Mouse (Mus musculus): Measurements from ENCODE around the gene Vapb.

The Vapb gene

DNA sequence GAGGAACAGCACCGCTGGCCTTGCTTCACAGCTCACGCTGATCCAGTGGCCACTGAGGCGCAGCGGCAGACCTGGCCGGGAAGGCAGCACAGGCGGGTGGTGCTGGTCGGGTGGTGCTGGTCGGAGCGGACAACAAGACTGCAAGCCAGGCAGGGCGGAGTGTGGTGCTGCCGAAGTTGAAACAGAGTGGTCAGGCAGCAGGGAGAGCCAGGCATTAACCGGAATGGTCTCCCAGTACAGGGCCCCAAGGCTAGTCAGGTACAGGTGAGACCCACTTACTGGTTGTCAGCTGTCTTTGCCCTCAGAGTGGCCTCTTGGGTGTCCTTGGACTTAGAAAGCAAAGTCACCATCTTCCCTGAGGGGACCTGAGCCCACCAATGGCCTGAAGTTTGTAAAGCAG lies 56.7 kb downstream of the Vapb start:
- DNase-seq: no peak

GRCm38 (mm10) chr2:173794531-173795510 lies 57.5 kb downstream of the Vapb start:
- DNase-seq: no peak

DNA sequence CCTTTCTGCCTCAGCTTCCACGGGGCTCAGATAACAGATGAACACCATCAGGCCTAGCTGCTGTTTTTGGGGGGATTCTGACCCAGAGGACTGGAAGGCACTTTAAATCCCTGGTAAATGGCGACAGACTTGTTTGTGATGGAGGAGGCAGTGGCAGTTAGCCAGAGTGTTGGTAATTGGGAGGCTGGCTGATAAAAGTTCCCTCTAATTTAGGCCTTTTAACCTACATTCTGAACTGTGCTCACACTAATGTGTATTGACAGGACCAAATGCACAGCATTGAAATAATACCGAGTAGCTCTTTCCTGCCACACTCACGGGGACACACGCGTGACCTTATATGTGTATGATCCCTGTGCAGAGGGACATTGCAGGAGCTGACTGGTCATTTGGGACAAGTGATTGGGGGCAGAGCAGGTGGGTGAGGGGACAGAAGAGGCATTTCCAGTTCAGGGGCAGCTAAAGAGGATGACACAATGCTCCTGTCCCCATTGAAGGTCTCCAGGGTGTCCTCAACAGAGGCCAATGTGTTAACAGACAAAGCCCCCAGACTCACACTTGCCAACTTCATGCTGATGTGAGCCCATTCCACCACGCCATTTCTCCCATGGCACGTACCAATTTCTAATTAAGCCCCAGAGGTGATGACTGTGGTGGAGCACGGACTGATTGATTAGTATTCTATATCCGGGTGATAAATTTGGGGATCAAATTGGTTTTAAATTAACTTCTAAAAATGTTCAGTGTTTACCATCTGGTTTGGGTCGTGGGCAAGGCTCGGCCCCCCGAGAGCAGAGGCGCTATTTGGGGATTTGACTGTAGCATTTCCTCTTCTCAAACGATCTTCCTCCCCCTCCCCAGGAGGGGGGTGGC lies 58.7 kb downstream of the Vapb start:
- no peak for DNase-seq

DNA sequence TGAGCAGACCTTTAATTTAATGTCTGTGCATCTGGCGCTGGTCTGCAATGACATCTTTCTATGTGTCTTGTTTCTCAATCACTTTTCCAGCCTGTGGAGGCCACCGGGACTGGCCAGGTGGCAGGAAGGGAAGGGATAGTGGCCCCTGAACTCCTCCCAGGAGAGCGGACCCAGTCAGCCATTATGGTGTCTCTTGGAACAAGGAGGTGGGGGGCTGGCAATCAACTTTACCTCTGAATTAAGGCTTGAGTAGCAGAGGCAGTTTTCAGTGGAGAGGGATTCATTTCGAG lies 59.3 kb downstream of the Vapb start:
- DNase-seq: no peak

- DNase-seq: no peak
Measured at GRCm38 (mm10) chr2:173799513-173799912, 62.2 kb downstream of the Vapb start.

DNA sequence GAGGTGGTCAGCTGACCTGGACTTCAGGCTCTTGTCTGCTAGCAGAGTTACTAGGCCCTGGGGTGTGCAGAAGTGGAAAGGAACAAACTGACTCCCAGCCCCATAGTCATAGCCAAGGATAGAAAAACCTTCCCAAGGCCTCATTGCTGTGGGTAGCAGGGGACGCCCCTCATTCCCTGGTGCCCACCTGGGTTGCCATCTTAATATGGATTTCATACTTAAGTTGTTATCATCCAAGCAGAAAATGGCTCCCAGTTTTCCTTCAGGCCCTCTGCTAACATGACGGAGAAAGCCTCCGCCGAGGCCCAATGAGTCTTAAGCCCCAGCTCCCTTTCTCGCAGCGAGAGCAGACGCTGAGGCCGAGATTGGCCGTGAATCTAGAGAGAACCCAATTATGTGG lies 63.3 kb downstream of the Vapb start:
- no peak for DNase-seq

GRCm38 (mm10) chr2:173801405-173801876 lies 64.1 kb downstream of the Vapb start:
- DNase-seq: no peak

GRCm38 (mm10) chr2:173802176-173802575 lies 64.9 kb downstream of the Vapb start:
- DNase-seq: no peak

- DNase-seq: no peak
Measured at GRCm38 (mm10) chr2:173802956-173803355, 65.6 kb downstream of the Vapb start.

GRCm38 (mm10) chr2:173803827-173804226 lies 66.5 kb downstream of the Vapb start:
- DNase-seq: no peak

DNA sequence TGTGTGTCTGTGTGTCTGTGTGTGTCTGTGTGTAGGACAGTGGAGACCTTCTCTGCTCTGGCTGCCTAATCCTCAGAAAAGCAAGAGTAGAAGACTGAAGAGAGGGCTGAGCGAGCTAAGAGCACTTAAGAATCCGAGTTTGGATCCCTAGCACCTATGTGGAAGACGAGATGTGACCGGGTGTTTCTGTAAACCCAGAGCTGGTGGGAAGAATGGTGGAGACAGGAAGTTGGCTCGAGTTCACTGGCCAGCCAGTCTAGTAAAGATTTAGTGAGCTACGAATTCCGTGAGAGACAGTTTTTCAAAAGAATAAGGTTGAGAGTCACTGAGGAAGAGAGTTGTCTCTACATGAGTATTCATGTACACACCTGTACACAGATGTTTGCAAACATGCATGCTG lies 69.3 kb downstream of the Vapb start:
- no peak for DNase-seq

GRCm38 (mm10) chr2:173808942-173809341 lies 71.6 kb downstream of the Vapb start:
- DNase-seq: no peak

GRCm38 (mm10) chr2:173810036-173810850 lies 72.9 kb downstream of the Vapb start:
- no peak for DNase-seq

- DNase-seq: no peak
Measured at GRCm38 (mm10) chr2:173810851-173811130, 73.5 kb downstream of the Vapb start.

GRCm38 (mm10) chr2:173811850-173812249 lies 74.5 kb downstream of the Vapb start:
- DNase-seq: peak; percentile 19 to 24

GRCm38 (mm10) chr2:173813071-173813470 lies 75.8 kb downstream of the Vapb start:
- DNase-seq: no peak

DNA sequence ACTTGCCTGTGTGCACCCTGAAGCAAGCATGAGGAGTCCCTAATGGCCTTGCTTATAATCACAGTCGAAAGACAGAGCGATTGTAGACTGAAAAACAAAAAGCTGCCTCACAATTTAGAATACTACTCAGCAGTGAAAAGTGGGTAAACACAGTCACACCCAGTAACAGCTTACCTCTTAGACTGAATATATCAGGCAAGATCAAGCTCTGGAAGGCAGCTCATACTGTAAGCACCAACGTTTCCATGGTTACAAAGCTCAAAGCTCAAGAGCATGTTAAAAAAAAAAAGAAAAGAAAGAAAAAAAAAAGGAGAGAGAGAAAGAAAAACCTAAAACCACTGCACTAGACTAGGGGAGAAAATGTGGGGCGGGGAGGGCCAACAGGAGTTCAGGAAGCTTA lies 89.0 kb downstream of the Vapb start:
- DNase-seq: no peak

GRCm38 (mm10) chr2:173827228-173827627 lies 89.9 kb downstream of the Vapb start:
- DNase-seq: no peak

DNA sequence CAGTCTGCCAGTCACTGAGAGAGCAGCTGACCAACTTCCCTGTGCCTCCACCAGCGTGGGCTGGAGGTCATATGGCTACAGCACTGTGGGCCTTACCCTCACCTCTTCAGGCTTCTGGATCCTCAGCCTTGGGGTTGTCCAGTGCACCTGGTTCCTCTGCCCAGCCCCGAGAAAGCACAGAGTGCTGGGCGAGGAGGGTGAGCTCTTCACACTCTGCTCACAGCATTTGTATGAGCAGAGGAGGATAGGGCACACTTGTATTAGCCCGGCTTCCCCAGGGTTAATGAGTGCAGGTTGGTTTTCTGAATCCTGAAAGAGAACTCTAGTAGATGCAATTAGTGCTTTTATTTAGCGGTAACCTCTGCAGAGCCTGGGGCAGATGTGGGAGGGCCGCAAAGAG lies 90.8 kb downstream of the Vapb start:
- DNase-seq: no peak

DNA sequence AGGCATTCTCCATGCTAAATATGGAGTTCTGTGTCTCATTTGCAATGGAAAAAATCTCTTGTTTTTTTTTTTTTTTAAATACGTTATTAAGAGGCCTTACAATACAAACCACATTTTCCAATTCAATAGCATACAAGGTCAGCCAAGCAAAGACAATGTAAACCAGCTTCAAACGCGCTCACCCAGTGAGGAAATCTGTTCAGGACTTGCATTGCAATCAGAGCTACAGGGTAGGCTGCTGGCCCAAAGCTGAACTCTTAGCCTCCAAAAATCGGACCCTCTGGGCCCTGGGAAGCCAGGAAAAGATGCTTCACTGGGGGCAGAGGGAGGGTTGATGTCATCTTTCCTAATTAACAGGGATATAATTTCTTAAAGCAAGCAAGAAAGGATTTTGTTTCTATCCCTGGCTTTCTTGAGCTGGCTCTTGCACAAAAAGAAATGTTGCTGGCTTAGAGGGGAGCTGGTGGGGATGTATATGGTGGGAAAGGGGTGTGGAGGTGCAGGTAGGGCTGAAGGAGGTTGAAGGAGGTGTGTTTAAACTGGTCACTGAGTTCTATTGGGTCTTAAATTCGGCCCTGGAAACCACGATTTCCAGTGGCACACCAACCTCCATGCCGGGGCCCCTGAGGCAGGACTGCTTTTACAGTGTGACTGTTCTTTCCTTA lies 95.6 kb downstream of the Vapb start:
- no peak for DNase-seq

All from thymus, adult 18-20 months (tissue).